Comparison of ENCODE assay signal across 15 mouse cellular contexts in genomic region chr11:120171168-120171567, GRCm38 (mm10). TPM values are rescaled to one million over a fixed set of nuclear protein-coding genes. Genes with fewer than 3 reads are reported as not detected.
DNase-seq lines count a peak whose midpoint lies in the region; TF ChIP-seq lines count a peak whose summit lies in the region.
"Had no signal": no experiment of that assay in that cellular context is flagged by ENCODE, and none has a peak within 500 bp of the region (broad histone marks: within the 10 kb centered on the region; RNA-seq: fewer than 3 reads in every experiment).

No protein-coding gene starts in this region.

- no peaks in the 10 kb centered on the region for H3K9me3 ChIP-seq in heart, embryonic 10.5 days
- no peaks in the 10 kb centered on the region for H3K9me3 ChIP-seq in limb, embryonic 10.5 days (replicated peaks)
- H3K9me3 ChIP-seq: midbrain, embryonic 12.5 days had no signal

- H3K9ac ChIP-seq in heart, adult 2 months (ENCODE audit: low read depth, low read length) = no peak overlapping the region
- H3K9ac ChIP-seq: lung, embryonic 14.5 days; midbrain, embryonic 12.5 days had no signal

- H3K79me2 ChIP-seq in heart, adult 2 months (replicated peaks; ENCODE audit: control insufficient read depth, insufficient read depth, low read length) = no peaks in the 10 kb centered on the region

- no peaks in the 10 kb centered on the region for H3K36me3 ChIP-seq in heart, embryonic 10.5 days
- H3K36me3 ChIP-seq in heart, adult 2 months (ENCODE audit: control insufficient read depth, insufficient read depth, low read length) = no peaks in the 10 kb centered on the region
- no peaks in the 10 kb centered on the region for H3K36me3 ChIP-seq in limb, embryonic 10.5 days
- H3K36me3 ChIP-seq: midbrain, embryonic 12.5 days had no signal

- H3K27me3 ChIP-seq in heart, embryonic 10.5 days (ENCODE audit: insufficient read depth, poor library complexity, severe bottlenecking) = no peaks in the 10 kb centered on the region
- no peaks in the 10 kb centered on the region for H3K27me3 ChIP-seq in heart, adult 2 months (ENCODE audit: control insufficient read depth, insufficient read depth, low read length)
- H3K27me3 ChIP-seq in limb, embryonic 10.5 days (ENCODE audit: low read depth, poor library complexity, severe bottlenecking) = peaks cover 6% of the 10 kb centered on the region; the same call in 1 of the 2 replicates
- H3K27me3 ChIP-seq: midbrain, embryonic 12.5 days had no signal

- peaks cover 55% of the 10 kb centered on the region for H3K4me1 ChIP-seq in heart, embryonic 10.5 days
- peaks cover 2% of the 10 kb centered on the region; the same call in 1 of the 2 replicates for H3K4me1 ChIP-seq in heart, adult 2 months (ENCODE audit: control insufficient read depth, insufficient read depth, low read length)
- H3K4me1 ChIP-seq in limb, embryonic 10.5 days = peaks cover 74% of the 10 kb centered on the region

- no peak for DNase-seq in heart, embryonic 10.5 days (ENCODE audit: low spot score)
- no peak for DNase-seq in heart, adult 2 months
- peak; percentile 45 for DNase-seq in 3T3-L1 (ENCODE audit: low read depth, low spot score)
- peak; percentile 63 for DNase-seq in embryo, embryonic 10 days (ENCODE audit: low spot score)
- DNase-seq in limb, embryonic 10.5 days (ENCODE audit: low spot score) = peak; percentile 82
- DNase-seq in left cerebral cortex, postnatal 25 days (ENCODE audit: low spot score in 2 of 2) = no peak
- no peak for DNase-seq in urinary bladder, postnatal 4 days (ENCODE audit: low spot score in 2 of 2)
- no peak for DNase-seq in right cerebral cortex, postnatal 14 days
- DNase-seq: cerebellum, postnatal 14 days; gastrocnemius, postnatal 25 days; heart, postnatal 36 days; lung, embryonic 14.5 days; thymus, adult 2 months had no signal

- H3K4me3 ChIP-seq in heart, embryonic 10.5 days = no peak overlapping the region
- H3K4me3 ChIP-seq in heart, adult 2 months = no peak overlapping the region
- H3K4me3 ChIP-seq in limb, embryonic 10.5 days = peak overlapping the region; percentile 27
- H3K4me3 ChIP-seq: midbrain, embryonic 12.5 days had no signal

- TF ChIP-seq EP300 in heart, adult 2 months (IDR thresholded peaks at IDR 0.05; ENCODE audit: insufficient read depth, low read depth, low read length) = no peak

- TF ChIP-seq POLR2A in heart, adult 2 months (IDR thresholded peaks at IDR 0.05; ENCODE audit: insufficient read depth, low read depth, low read length) = no peak

- intact Hi-C loops in heart, adult 2 months (cut with DNase I) = no loop called here
- intact Hi-C loops in left cerebral cortex, postnatal 25 days (cut with DNase I) = no loop called here

- 62% methylated on average over 8 of the region's 8 CpGs for WGBS in heart, embryonic 10.5 days
- WGBS in heart, adult 2 months = 69% methylated on average over 8 of the region's 8 CpGs
- WGBS in limb, embryonic 10.5 days = 23% methylated on average over 8 of the region's 8 CpGs

- peak overlapping the region; percentile 1; the same call in 1 of the 2 replicates for H3K27ac ChIP-seq in heart, embryonic 10.5 days
- H3K27ac ChIP-seq in heart, adult 2 months = no peak overlapping the region
- peak overlapping the region; percentile 77 for H3K27ac ChIP-seq in limb, embryonic 10.5 days
- H3K27ac ChIP-seq: kidney, postnatal 0 days; midbrain, embryonic 12.5 days had no signal

- no peak for TF ChIP-seq CTCF in heart, adult 2 months (IDR thresholded peaks at IDR 0.05)

RNA-seq across cellular contexts. Expression of gene Slc38a10, which starts 20.0 kb away (rescaled TPM):
- polyA plus RNA-seq in heart, embryonic 10.5 days (2016; fragmentation: Nextera tagmentation; extraction: Ambion mirVana) = 99.0 and 123 TPM in 2 replicates
- 10 to 100 TPM; 83.1 to 89.6 TPM for total RNA-seq in heart, adult 2 months (2021)
- polyA plus RNA-seq in heart, adult 2 months (2012; rRNA removed) = 84.5 and 128 TPM in 2 replicates
- polyA plus RNA-seq in limb, embryonic 10.5 days (2016; fragmentation: Nextera tagmentation; extraction: Ambion mirVana) = 99.6 and 99.8 TPM in 2 replicates
- 10 to 100 TPM; 82.9 to 88.8 TPM for total RNA-seq in left cerebral cortex, postnatal 25 days (2021)

Comparison
In these comparisons a context has a peak if more than half of its experiments do, and no peak if none do; other contexts are left out.
1. DNase-seq: peak in 3T3-L1 (single experiment), embryo, embryonic 10 days (single experiment) and limb, embryonic 10.5 days (single experiment); none in heart, embryonic 10.5 days (single experiment), heart, adult 2 months (0 of 2), left cerebral cortex, postnatal 25 days (0 of 2), urinary bladder, postnatal 4 days (0 of 2) and right cerebral cortex, postnatal 14 days (single experiment).